Mouse (Mus musculus) WW6 (cell line): ENCODE results near the gene Sdccag8.
A peak's percentile ranks its signal among the peaks of the same experiment; 100 is the strongest.

Experiments
- DNase-seq: peaks from one replicate; pipeline ENCODE4 v3.0.0-alpha.2; 2013; ENCODE audit warnings: low read depth, low spot score

Gene Sdccag8

DNA sequence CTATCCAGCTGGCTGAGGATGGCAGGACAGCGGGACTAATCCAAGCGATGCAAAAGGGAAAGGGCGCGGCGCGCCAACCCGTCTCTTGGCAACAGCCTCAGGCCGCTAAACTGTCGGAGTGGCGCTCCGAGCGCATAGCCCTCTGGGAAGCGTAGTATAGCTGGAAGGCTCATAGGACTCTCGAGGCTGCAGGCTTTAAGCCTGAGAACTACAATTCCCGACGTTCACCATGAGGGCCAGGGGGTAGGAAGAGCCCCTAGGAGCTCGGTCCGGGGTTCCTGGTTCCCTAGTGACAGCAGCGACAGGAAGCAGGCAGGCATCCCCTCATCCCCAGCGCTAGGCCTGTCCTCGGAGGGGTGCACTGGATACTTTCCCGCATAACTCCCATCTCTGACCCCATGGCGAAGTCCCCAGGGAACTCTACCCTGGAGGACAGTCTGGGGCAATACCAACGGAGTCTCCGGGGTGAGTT, at the start of gene Sdccag8:
Gene Sdccag8 (plus strand): TSS at position 70 of the 472 bp plus-strand sequence.
- peak; percentile 87 for DNase-seq

DNA sequence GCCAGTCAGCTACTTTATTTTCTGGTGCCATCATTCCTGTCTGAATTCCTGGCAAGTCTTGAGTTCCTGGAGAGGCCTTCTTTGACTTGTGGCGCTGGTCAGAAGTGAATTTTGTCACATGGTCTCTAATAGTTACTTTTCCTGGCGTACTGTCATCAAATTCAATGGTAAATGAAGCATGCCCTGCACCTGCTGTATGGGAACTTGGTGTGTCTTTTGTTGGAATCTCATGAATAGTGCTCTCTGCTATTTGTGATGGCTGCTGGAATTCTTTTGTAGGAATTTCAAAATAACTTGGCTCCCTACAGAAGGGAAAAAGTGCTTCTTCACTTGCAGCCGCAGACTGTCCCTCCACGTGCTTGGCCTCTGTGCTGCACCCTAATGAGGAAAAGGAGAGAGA, 39.9 kb upstream of the Sdccag8 start:
- DNase-seq = no peak

DNA sequence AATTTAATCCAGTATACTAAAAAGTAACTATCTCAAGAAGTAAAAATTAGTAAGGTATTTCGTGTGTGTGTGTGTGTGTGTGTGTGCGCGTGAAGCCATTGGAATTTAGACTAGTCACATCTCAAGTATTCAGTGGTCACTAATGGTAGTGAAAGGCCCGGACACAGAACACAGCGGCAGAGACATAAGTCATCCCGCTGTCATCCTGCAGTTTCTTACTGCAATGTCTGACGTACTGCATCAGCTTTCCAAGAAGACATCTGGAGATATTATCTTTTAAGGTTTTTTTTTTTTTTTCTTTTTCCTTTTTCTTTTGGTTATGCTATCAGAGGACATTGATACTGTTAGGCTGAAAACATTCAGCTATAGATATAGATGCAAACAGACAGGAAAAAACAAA, 25.1 kb upstream of the Sdccag8 start:
- no peak for DNase-seq

DNA sequence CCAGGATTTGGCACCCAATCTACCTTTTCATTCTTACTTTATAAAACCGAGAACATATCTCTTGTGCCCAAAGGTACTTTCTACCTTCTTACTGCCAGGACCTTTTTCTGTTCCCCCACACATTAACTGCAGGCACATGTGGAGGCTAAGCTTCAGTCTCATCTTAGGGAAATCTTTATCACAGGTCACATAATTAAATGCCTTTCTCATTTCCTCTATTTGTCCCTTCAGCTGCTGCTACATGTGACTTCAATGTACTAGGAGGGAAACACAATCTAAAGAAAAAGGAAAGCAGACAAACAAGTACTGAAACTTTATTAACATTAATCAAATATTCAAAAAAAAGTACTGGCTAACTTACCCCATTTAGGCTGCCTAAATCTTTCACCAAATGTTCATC, 22.3 kb upstream of the Sdccag8 start:
- no peak for DNase-seq

DNA sequence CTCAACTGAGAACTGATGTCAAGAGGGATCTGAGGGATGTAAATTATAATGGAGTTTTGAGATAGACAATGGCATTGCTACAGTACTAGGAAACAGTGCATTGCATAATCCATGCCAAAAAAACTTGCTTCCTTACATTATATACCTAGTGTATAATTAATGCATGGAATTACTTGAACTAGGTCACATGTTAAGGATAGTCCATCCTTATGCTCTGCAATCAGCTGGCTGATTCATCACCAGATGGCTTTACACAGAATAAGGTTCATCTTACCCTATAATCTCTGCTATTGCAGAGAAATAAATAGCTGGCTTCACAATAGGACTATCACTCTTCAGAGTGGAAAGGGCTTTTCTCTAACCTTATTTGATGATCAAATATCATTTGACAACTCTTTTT, 15.8 kb upstream of the Sdccag8 start:
- DNase-seq = no peak

DNA sequence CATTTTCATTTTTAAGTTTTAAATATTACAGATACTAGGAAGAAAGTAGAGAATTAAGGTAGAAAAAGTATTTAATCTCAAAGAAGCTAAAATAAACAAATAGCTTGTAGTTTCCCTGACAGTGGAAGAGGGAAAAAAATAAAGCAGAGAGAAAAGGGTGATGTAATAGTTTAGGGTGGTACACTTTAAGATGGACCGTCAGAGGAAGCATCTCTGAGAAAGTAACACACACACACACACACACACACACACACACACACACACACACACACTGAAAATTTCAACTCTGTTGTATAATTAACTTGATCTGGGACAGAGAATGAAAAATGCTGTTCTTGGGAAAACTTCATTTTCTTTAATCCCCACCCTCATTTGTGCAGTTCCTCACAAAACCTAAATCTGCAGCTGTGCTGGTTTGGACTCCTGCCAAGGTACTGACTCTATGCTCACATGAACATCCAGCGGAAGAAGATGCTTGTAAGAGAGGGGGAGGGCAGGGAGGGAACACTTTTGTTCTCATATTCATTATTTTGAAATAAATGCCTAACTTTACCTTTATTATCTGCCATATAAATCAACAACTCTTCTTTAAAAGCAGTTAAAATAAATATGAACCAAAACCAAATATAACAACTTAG, 13.6 kb upstream of the Sdccag8 start:
- no peak for DNase-seq

DNA sequence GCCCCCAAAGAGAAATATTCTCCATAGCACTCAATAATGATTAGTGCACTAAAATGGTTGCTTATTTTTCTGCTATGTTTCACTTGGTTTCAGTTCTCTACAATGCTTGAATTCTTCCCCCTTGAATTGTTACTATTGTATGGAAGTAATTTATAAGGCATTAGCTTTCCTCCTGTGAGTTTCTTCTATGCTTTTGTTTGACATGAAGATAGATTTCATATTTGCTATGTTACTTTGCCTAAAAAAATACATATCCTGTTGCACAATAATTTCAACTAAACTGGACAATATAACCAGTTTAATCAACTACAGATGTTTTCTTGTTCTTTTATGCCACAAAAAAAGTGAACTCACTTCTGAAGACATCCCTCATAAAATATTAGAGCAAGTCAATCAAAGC, 4.3 kb upstream of the Sdccag8 start:
- no peak for DNase-seq

DNA sequence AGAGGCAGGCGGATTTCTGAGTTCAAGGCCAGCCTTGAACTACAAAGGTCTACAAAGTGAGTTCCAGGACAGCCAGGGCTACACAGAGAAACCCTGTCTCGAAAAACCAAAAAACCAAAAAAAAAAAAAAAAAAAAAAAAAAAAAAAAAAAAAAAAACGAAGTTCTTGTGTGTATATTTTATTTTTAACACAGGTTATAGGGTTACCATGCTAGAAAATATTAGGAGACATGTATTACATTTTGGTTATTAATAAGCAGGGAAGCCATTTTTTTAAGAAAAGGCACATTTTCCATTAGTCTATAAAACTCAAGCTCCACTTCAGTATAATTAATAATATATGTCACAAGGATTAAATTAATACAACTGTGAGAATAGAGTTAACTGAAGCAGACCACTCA, 2.6 kb upstream of the Sdccag8 start:
- DNase-seq = no peak

DNA sequence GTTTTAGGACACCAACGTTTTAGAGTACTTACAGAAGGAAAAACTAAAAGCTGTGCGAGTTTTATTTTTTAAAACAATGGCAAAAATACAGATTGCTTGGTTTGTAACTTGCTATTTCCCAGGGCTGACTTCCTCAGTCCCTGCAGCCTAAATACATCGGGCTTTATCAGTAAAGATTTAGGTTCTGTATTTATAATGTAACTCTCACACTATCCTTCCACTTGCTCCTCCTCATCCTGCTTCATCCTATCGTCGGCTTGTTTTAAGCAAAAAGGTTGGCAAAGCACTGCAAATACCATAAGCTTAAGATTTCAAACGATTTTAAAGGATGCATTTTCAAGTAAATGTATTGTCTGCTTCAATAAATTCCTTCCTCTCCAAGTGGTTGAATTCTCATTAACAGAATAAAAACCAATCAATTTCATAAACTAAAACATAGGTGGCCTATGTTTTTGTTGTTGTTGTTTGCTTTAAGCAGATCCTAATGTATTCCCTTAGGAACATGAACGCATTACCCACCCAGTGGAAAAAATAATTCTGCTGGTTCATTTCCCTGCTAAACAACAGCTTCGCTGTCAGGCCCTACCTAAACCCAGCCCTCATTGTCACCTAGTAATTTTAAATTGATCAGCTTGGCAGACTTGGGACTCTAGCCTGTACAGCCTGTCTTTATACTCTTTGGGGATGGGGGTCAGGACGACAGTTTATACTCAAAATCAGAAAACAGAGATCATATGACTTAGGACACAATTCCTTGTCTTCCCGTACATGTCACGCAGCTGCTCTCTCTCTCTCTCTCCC, 1.8 kb upstream of the Sdccag8 start:
- DNase-seq = no peak

DNA sequence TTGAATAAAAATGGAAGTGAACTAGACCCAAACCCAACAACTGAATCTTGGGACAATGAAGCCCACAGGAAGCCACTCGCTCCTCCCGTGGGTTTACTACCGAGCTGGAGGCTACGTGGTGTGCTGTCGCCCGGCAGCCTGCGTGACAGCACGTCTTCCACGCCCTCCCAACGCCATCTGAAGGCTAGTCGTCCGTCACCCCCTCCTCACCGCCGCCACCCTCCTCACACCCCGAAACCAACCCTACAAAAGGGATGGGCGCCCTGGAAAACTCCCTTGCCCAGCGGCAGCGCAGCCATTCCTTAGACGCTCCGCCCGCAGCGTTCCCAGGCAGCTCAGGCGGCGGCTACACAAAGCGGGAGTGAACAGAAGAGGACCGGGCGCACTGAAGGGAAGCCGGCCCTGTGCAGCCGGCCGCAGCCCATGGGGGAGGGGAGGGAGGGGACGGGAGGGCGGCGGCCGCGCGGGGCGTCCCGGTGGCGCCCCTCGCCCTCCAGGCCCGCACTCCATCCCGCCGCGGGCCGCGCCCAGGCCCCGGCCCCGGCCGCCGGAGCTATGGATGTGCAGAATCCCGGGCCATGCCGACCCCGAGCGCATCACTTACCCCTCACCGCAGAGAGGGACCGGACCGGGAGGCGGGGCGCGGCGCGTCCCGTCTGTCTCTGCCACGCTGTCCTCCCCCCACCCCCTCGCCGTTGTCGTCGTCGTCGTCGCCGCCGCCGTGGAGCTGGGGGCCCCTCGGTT, 996 bp upstream of the Sdccag8 start:
- DNase-seq = peak; percentile 38

DNA sequence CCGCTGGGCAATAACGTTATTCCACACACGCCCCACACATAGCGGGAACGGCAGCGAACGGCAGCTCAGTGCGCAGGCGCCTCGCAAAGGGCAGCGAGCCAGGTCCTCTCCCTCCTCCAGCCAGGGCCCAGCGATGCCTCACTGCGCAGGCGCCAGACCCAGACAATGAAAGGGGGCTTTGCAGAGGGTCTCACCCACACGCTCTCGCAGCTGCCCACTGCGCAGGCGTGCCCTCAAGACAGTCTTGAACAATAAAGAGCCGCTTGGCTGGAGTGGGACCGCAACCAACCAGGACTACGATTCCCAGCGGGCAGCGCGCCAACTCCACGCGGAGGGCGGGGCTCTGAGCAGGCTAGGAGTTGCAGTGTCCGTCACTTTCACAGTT, 432 bp upstream of the Sdccag8 start, which contains the start of gene Cep170:
Gene Cep170 (minus strand): TSS at position 32 of the 385 bp plus-strand sequence.
- peak; percentile 96 for DNase-seq

DNA sequence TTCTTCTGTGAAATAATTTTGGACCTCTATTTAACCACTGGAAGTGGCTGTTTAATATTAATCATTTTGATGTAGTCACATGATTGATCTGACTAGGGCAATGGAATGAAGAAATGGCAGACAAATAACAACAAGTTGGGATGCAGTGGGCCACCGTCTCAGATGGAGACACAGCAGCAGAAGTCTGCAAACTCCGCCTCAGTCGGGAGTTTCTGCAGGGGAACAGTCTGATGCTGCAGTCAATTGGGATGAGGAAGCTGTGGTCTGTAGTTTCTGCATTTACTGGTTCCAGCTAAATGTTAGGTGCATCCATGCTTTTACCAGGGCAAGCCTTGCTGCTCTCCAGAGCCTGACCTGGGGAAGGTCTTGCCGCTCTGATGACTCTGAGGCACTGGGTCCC, 2.3 kb downstream of the Sdccag8 start:
- no peak for DNase-seq

DNA sequence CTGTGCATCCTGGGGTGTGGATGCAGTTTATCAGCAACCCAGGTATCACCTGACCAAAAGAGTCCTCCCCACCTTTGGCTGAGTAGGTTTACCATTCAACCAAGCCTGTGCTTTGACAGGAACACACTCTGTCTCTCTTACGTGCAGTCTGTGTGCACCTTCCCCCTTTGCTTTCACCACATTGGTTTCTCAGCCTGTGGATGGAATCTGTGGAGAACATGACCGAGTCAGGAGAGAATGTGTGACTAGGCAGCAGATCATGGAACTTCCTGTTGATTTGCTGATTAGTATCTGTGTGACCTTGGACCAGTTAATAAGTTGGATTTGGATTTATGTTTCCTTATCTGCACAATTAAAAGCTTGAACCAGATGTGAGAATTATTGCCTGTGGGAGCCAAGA, 3.7 kb downstream of the Sdccag8 start:
- no peak for DNase-seq

DNA sequence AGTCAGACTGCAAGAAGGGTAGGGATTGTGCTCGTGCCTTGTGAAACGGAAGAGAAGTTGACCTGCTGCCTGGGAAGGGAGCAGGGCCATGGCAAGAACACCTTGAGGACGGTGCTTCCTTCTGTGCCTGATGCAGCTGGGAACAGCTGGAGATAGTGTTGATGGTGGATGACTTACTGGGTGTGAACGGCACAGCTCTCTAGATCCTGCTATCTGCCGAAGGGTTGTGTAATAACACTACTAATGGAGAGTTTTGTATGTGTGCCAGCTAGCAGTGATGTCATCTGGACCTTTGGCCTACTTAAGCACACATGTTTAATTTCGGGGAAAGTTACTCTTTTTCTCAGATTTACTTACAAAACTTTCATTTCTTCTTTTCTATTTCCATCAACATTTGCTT, 4.3 kb downstream of the Sdccag8 start:
- DNase-seq = no peak

DNA sequence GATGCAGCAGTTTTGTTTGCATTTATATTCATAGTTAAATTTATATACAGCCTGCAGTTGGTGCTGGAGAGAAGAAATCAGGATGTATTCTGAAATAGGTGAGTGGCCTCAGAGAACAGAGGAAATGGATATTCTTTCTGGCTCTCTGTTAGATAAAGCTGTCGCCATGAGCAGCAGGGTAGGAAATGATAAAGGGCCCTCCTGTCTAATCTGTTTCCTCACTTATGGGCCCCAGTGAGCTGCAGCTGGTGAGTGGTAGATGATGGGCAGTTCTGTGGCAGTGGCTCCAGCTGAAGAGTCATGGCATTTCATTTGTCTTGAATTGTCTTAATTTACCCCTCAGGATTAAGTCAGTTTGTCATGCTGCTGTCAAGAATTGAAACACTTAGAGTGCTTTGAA, 7.5 kb downstream of the Sdccag8 start:
- DNase-seq = no peak

DNA sequence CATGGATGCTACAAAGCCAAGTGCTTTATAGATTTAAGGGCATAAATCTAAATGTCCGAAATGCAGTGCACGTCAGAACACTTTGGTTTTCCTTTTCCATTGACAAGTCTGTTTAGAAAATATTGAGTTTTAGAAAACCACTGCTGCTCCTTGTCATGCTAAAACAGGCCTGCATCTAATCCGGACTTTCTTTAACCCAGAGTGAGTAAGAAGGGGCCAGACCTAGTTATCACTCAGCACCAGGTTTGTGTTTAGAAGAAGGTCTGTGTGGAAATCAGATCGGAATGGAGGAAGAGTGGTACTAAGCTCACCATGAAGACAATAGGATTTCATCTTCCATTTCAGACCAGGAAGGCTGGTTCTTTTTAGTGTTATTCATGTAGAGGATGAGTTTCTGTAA, 8.5 kb downstream of the Sdccag8 start:
- DNase-seq = no peak

DNA sequence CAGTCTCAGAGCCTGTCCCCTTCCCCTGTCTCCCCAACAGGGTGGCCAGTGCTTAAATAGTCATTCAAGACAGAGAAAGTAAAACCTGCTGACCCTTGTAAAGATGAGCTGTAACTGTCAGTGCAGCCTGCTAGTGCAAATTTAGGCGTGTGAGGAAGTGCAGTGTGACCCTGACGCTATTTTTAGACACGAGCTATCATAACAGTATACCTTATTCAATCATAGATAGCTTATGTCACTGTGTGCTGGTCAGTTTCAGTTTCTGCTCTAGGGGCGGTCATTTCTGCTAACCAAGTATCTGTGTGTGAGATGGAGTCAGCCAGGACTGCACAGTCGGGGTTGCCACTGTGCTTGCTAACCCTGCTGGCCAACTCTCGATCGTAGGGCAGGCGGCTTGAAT, 9.4 kb downstream of the Sdccag8 start:
- DNase-seq = no peak

DNA sequence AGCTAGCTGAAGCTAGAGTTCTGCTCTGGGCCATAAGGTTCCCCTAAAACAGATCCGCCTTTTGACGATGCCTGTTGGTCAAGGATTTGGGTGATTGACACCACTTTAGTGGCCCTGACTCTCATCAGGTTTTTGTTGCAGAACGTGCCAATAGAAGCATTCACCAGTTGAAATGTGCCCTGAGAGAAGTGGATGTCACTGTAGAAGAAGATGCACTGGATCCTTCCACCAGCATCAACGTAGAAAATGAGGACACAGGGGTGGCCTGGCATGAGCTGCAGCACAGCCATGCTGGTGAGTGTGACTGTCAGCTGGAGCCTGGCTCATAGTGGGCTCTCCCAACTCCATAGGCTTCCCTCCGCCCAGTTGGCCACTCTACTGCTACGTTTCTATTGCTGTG, 10.2 kb downstream of the Sdccag8 start:
- DNase-seq = no peak

DNA sequence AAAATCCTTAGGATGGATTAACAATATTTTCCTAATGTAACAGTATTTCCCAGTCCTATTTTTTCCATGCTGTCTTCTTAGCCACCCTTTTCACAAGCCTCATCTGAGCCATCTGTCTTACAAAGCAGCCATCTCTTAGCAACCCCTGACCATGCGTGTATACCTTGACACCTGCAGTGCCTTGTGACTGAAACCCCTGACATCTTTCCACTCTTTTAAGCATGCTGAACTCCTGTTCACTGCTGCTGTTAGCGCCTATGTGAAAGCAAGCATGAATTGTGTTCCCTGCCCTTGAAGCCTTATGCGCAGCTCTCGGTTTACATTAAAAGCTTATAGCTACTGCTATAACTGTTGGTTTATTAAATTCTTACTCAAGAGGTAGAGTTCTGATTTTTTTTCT, 10.6 kb downstream of the Sdccag8 start:
- no peak for DNase-seq

DNA sequence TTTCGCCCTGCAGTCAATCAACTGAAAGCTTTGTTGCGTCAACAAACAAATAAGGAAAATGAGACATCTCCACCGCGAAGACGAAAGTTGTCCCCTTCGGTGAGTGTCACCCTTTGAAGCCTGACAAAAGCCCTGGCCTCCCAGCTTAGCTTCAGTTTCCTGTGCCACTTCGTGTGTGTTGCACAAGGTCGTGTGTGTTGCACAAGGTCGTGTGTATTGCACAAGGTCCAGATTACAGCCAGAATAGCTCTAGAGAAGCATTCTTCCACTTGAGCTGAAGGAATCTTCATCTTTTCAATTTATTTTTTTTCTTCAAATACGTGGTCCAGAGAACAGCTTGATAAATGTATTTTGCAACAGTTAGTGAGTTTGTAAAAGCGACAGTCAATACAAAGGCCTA, 11.7 kb downstream of the Sdccag8 start:
- DNase-seq = no peak

DNA sequence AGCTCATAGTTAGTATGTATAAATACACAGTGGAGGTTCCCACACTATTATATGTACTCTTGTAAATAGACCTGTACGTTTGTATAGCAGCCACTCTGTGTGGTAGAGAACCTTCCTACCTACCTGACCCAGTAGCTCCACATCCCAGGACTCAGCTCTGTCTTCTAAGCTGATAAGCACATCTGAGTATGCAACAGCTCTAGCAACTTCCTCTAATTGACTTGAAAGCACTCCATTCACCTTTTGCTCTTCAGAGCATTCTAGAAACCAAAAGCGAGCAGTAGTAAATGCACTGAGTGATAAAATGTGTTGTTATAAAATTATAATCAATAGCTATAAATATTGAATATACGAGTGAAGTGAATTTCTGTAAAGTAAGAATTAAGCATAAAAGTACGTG, 12.5 kb downstream of the Sdccag8 start:
- DNase-seq = no peak

DNA sequence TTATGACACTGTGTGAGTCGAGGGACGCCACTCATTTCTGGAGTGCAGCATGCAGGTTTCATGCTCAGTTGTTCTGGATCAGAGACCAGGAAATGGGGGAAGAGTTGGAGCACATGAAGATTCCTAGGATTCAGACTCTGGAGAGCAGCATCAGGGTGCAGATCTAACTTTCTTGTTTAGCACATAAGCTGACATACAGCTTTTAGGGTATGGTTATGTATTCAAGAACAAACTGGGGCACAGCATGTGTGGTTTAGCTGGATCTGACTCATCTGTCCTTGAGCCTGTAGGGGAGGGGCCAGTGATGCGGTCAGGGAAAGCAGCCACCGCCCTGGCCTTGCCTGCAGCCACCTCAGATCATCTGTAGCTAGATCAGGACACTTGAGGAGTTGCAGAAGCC, 12.9 kb downstream of the Sdccag8 start:
- no peak for DNase-seq
